Mouse (Mus musculus) midbrain, embryonic 12.5 days (tissue): ENCODE measurements at regions not wholly inside any gene's neighbourhood (a gene's known extent, or its start where the extent isn't known, plus 50 kb on each side); places are given as distances from the start of the nearest gene placed in this dataset.
A peak's percentile ranks its signal among the peaks of the same experiment; 100 is the strongest.

Experiments
- ATAC-seq: fragments of 200-750 bp; cut with Nextera tagmentation; 2 replicates; pipeline ENCODE4 v1.8.0; 2017; ENCODE audit warnings: low read depth, moderate TSS enrichment, moderate library complexity; ENCODE audit not compliant: low FRiP score
- H3K27ac ChIP-seq: fragments of 300-500 bp; sonication (generic); replicated peaks from 2 replicates; pipeline ENCODE4 v1.5.1; 2016; ENCODE audit warnings: mild to moderate bottlenecking
- H3K27me3 ChIP-seq: fragments of 300-500 bp; sonication (generic); 2 replicates; pipeline ENCODE4 v1.6.1; 2016; ENCODE audit warnings: mild to moderate bottlenecking
- H3K36me3 ChIP-seq: fragments of 300-500 bp; sonication (generic); 2 replicates; pipeline ENCODE4 v1.6.1; 2016
- H3K4me1 ChIP-seq: fragments of 300-500 bp; sonication (generic); 2 replicates; pipeline ENCODE4 v1.6.1; 2016
- H3K4me2 ChIP-seq: fragments of 300-500 bp; sonication (generic); replicated peaks from 2 replicates; pipeline ENCODE4 v1.6.1; 2016; ENCODE audit warnings: mild to moderate bottlenecking, moderate library complexity
- H3K4me3 ChIP-seq: fragments of 300-500 bp; sonication (generic); 2 replicates; pipeline ENCODE4 v1.5.1; 2016; ENCODE audit warnings: mild to moderate bottlenecking
- H3K9ac ChIP-seq: fragments of 300-500 bp; sonication (generic); replicated peaks from 2 replicates; pipeline ENCODE4 v1.6.1; 2016; ENCODE audit warnings: mild to moderate bottlenecking, moderate library complexity
- H3K9me3 ChIP-seq: fragments of 300-500 bp; sonication (generic); 2 replicates; pipeline ENCODE4 v1.6.1; 2016; ENCODE audit warnings: mild to moderate bottlenecking
- WGBS: fragments of 180-500 bp; shearing (Covaris S2); methylation state at CpG from one replicate; pipeline ENCODE4 v1.1.7; 2016; 5-methylcytosine and 5-hydroxymethylcytosine counted together

- no peaks in the 10 kb centered on the region for H3K9me3 ChIP-seq
- 92% methylated on average over 1 of the region's 1 CpGs for WGBS
- H3K4me3 ChIP-seq, result no peak overlapping the region
- no peaks in the 10 kb centered on the region for H3K36me3 ChIP-seq
- H3K27me3 ChIP-seq, result no peaks in the 10 kb centered on the region
- H3K9ac ChIP-seq, result no peak overlapping the region
- no peaks in the 10 kb centered on the region for H3K4me1 ChIP-seq
- no peak overlapping the region for H3K27ac ChIP-seq
- no peak for ATAC-seq
- no peak overlapping the region for H3K4me2 ChIP-seq
These were observed 1002.5 kb upstream of the Adgrl4 start for GRCm38 (mm10) chr3:150435199-150435598.

- no peaks in the 10 kb centered on the region for H3K9me3 ChIP-seq
- peak; percentile 38; the same call in 1 of the 2 replicates for ATAC-seq
- H3K27me3 ChIP-seq, result no peaks in the 10 kb centered on the region
- no peak overlapping the region for H3K27ac ChIP-seq
- H3K4me2 ChIP-seq, result no peak overlapping the region
- H3K36me3 ChIP-seq, result no peaks in the 10 kb centered on the region
- no peak overlapping the region for H3K9ac ChIP-seq
- no peak overlapping the region for H3K4me3 ChIP-seq
- WGBS, result 89% methylated on average over 6 of the region's 6 CpGs
- H3K4me1 ChIP-seq, result no peaks in the 10 kb centered on the region
These were observed 1001.7 kb upstream of the Adgrl4 start for GRCm38 (mm10) chr3:150435818-150436607.
